Mouse (Mus musculus) thymus, adult 2 months (tissue): Measurements from ENCODE around the gene Nudt11. TPM values are rescaled to one million over a fixed set of nuclear protein-coding genes. Genes with fewer than 3 reads are reported as not detected.
"Not testable (repeated sequence)": the region's sequence is repeated elsewhere in the genome, so short reads cannot be mapped to it uniquely, and the experiment has no call there.

Source experiments
- DNase-seq: peaks from one replicate; pipeline ENCODE4 v3.0.0; 2021
- H3K27ac ChIP-seq: fragments of 200-500 bp; 2 replicates; pipeline ENCODE4 v1.5.1; 2012; ENCODE audit warnings: low read length, control low read depth; ENCODE audit not compliant: control insufficient read depth, insufficient read depth
- H3K27me3 ChIP-seq: fragments of 200-500 bp; 2 replicates; pipeline ENCODE4 v1.6.1; 2012; ENCODE audit warnings: mild to moderate bottlenecking, low read length, moderate library complexity, mixed read lengths; ENCODE audit not compliant: control insufficient read depth, insufficient read depth
- H3K36me3 ChIP-seq: fragments of 200-500 bp; 2 replicates; pipeline ENCODE4 v1.6.1; 2012; ENCODE audit warnings: mild to moderate bottlenecking, low read length, moderate library complexity; ENCODE audit not compliant: control insufficient read depth, insufficient read depth
- H3K4me1 ChIP-seq: fragments of 200-500 bp; replicated peaks from 2 replicates; pipeline ENCODE4 v1.6.1; 2012; ENCODE audit warnings: low read length; ENCODE audit not compliant: control insufficient read depth, insufficient read depth
- H3K4me3 ChIP-seq: fragments of 200-500 bp; 2 replicates; pipeline ENCODE4 v1.5.1; 2012; ENCODE audit warnings: mild to moderate bottlenecking, low read length, control low read depth, moderate library complexity; ENCODE audit not compliant: control insufficient read depth, insufficient read depth
- CTCF ChIP-seq: fragments of 200-500 bp; IDR thresholded peaks from 2 replicates; pipeline ENCODE4 v1.5.1; 2012; ENCODE audit warnings: mild to moderate bottlenecking, control low read depth, low read length, moderate library complexity, borderline replicate concordance; ENCODE audit not compliant: control insufficient read depth, poor library complexity, insufficient read depth; ENCODE audit errors: extremely low read depth
- POLR2A ChIP-seq: fragments of 200-500 bp; IDR thresholded peaks from 2 replicates; pipeline ENCODE4 v1.6.1; 2012; ENCODE audit warnings: mild to moderate bottlenecking, low read length, control low read depth, moderate library complexity; ENCODE audit not compliant: control insufficient read depth, poor library complexity, insufficient read depth; ENCODE audit errors: extremely low read depth
- WGBS: fragments of 180-500 bp; shearing (Covaris S2); methylation state at CpG from one replicate; pipeline ENCODE4 v1.1.7; 2018; 5-methylcytosine and 5-hydroxymethylcytosine counted together
- polyA plus RNA-seq: library from polyadenylated mRNA; depleted of rRNA; stranded (reverse); fragments of >200 nt; gene quantifications from 2 replicates; pipeline ENCODE4 v1.2.3, GENCODE M21; 2012; rRNA removed

The Nudt11 gene
- polyA plus RNA-seq, result 0.18 and 0.37 TPM in 2 replicates

DNA sequence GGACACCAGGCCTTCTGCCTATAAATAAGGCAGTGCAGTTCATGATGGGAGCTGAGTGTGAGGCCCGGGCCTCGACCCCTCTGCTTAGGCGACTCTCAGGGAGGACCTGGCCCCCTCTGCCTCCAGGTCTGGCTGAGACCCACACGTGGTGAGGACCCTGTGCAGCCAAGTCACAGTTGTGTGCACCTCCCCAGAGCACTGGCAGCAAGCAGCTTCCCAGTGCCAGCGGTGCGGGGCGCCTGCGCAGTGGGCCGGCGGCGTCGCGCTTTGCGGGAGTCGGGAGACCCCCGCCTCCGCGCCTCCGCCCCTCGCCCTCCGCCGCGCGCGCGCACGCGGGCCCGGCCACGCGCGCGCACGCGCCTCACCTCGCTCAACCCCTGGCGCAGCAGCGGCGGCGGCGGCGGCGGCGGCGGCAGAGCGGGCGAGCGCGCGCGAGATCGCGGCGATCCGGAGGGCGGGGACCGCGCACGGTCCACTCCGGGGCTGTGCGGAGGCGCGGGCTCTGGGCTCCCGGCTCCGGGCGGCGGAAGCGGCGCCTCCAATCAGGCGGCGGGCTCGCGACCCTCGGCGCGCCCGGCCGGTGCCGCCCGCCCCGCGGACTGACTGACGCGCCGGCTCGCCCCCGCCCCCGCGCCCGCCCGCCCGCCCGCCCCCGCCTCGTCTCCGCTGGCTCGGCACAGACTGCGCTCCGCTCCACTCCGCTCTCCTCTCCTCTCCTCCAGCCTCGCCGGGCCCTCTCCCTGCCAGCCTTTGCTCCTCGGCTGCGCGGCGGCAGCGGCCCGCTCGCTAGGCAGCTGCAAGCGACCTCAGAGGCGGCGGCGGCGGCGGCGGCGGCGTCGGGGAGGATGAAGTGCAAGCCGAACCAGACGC lies at the start of gene Nudt11:
Gene Nudt11, plus strand, starts transcription at position 388 of the 870 bp plus-strand sequence.
- not testable (repeated sequence) for H3K4me1 ChIP-seq, H3K27ac ChIP-seq, H3K27me3 ChIP-seq, H3K36me3 ChIP-seq, DNase-seq, H3K4me3 ChIP-seq
- WGBS, result no CpG with 5 or more reads among the region's 121 CpGs

DNA sequence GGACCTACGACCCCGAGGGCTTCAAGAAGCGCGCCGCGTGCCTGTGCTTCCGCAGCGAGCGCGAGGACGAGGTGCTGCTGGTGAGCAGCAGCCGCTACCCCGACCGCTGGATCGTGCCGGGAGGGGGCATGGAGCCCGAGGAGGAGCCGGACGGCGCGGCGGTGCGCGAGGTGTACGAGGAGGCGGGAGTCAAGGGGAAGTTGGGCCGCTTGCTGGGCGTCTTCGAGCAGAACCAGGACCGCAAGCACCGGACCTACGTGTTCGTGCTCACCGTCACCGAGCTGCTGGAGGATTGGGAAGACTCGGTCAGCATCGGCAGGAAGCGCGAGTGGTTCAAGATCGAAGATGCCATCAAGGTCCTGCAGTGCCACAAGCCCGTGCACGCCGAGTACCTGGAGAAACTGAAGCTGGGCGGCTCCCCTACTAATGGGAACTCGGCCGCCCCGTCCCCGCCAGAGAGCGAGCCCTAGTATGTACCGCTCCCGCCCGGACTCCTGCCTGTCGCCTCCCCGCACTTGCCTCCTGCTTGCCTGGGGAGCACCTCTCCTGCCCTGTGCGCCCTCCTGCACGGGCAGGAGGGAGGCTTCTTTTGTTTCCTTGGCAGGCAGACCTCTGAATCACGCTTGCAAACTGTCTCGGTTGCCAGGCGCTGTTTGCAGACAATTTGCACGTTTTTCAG lies 822 bp downstream of the Nudt11 start:
- 5% methylated on average over 15 of the region's 60 CpGs for WGBS
- not testable (repeated sequence) for H3K4me1 ChIP-seq, H3K27me3 ChIP-seq, H3K4me3 ChIP-seq, H3K36me3 ChIP-seq, H3K27ac ChIP-seq, DNase-seq

DNA sequence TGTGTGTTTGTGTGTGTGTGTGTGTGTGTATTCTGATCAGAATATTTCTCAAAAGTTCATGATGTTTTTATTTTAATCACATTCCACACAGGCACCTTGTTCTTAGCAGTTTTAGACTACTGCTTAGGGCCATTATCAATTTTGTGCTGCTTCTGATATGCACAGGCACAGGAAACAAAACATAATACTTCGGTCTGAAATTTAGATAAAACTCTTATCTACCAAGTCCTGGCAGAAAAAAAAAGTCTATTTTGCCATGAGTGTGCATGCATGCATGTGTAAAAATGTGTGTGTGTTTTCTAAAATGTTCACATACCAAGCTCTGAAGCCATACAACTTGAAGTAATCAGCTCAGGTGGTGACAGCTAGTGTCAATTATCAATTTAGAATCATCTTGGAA lies 14.3 kb downstream of the Nudt11 start:
- DNase-seq, result no peak
- H3K4me1 ChIP-seq, result no peaks in the 10 kb centered on the region
- TF ChIP-seq POLR2A (no peak), CTCF (no peak)
- no peak overlapping the region for H3K27ac ChIP-seq
- H3K36me3 ChIP-seq, result no peaks in the 10 kb centered on the region
- 96% methylated on average over 1 of the region's 1 CpGs for WGBS
- H3K4me3 ChIP-seq, result no peak overlapping the region
- no peaks in the 10 kb centered on the region for H3K27me3 ChIP-seq

GRCm38 (mm10) chrX:6082954-6083680 lies 35.9 kb downstream of the Nudt11 start, which contains the start of gene AU022751:
Gene AU022751, minus strand, starts transcription at chrX:6083419.
- Histone ChIP-seq H3K27me3 (no peaks in the 10 kb centered on the region), H3K36me3 (no peaks in the 10 kb centered on the region), H3K4me3 (no peak within 1 kb of the TSS), H3K27ac (no peak within 1 kb of the TSS), H3K4me1 (no peaks in the 10 kb centered on the region)
- WGBS, result 93% methylated on average over 38 of the region's 39 CpGs
- TF ChIP-seq POLR2A, result no peak
- no peak for TF ChIP-seq CTCF
- DNase-seq, result no peak

GRCm38 (mm10) chrX:6091547-6091946 lies 44.3 kb downstream of the Nudt11 start:
- no peak overlapping the region for H3K4me3 ChIP-seq
- 32% methylated on average over 12 of the region's 12 CpGs for WGBS
- no peaks in the 10 kb centered on the region for H3K4me1 ChIP-seq
- DNase-seq, result no peak
- TF ChIP-seq POLR2A, result no peak
- no peak for TF ChIP-seq CTCF
- H3K27me3 ChIP-seq, result no peaks in the 10 kb centered on the region
- no peak overlapping the region for H3K27ac ChIP-seq
- H3K36me3 ChIP-seq, result no peaks in the 10 kb centered on the region

DNA sequence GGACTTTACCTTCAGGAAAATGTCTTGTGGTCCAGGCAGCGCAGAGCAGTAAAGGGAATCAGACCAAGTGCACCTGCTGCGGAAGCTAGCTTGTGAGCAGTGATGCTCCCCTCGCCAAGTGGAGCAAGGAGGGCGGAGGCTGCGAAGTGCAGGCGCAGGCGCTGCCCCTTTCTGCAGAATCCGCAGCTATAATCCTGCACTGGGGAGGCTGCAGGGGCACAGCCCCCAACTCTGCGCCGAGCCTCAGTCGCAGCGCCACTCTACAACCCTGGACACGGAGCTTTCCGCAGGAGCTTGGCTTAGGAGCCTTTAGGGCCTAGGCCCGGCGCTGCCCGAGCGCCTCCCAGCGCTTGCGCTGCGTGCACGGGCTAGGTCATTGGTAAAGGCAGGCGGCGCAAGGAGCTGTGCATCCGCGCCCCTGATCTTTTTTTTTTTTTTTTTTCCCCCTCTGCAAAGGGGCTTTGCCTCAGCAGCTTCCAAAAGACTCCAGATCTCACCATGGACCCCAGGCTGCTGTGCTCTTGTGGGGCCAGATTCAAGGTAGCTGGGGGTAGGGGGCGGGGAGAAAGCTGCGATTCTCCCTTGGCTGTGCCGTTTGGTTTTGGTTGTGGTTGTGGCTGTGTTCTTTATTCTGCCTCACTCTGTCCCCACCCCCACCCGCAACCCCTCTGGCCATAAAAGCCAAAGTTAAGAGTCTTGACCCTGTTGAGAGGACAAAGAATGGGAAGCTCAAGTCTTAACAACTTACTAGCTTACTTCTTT lies 44.9 kb downstream of the Nudt11 start:
- TF ChIP-seq POLR2A (no peak), CTCF (no peak)
- Histone ChIP-seq H3K4me3 (no peak overlapping the region), H3K4me1 (no peaks in the 10 kb centered on the region), H3K27ac (no peak overlapping the region), H3K36me3 (no peaks in the 10 kb centered on the region), H3K27me3 (no peaks in the 10 kb centered on the region)
- no peak for DNase-seq
- WGBS, result 7% methylated on average over 28 of the region's 30 CpGs

Other genes starting within 250 kb of the Nudt11 start
- not detected in 2 replicates for gene AU022751, start 36.0 kb downstream of the Nudt11 start, polyA plus RNA-seq
- gene Nudt10, start 125.6 kb downstream of the Nudt11 start, polyA plus RNA-seq, result 0.27 TPM in 1 of 2 replicates, not detected in the other